Mouse (Mus musculus) stomach, postnatal 0 days (tissue): ENCODE results near the gene Gli3.

ENCODE experiments used
- CTCF ChIP-seq: IDR thresholded peaks from 2 replicates; pipeline ENCODE4 v1.5.1; 2016; ENCODE audit warnings: antibody characterized with exemption, low read depth, mild to moderate bottlenecking, moderate library complexity
- EP300 ChIP-seq: optimal IDR thresholded peaks from 2 replicates; pipeline ENCODE3; 2016; ENCODE audit warnings: antibody characterized with exemption

GRCm38 (mm10) chr13:15602161-15602560, 139.1 kb downstream of the Gli3 start:
- no peak for TF ChIP-seq EP300
- no peak for TF ChIP-seq CTCF
